Mouse (Mus musculus): ENCODE measurements around the gene Dlst.

The Dlst gene

GRCm38 (mm10) chr12:85110698-85111592 lies at the start of gene Dlst, which contains the start of gene Prox2:
Dlst (plus strand) TSS chr12:85110833.
Prox2 (minus strand) TSS chr12:85110759.
- peak; percentile 90 for DNase-seq (ENCODE audit: low read depth)

DNA sequence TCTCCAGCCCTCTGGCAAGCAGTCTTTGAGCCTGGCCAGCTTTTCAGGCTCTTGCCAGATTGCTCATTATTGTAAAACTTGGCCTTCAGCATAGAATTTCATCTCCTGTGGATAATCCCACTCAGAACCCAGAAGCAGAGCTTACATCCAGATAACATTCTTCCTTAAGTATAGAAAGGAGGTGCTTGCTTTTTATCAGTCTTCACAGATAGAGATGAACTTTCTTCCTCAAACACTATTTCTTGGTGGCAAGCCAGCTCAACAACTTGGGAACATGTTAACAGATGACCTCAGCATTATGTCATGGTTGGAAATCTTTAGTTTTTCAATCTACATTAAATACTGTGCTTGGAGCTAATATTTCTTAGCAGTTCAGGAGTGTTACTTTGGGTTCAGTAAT lies 39.6 kb upstream of the Dlst start:
- DNase-seq (ENCODE audit: low read depth) = no peak

GRCm38 (mm10) chr12:85077100-85077499 lies 33.5 kb upstream of the Dlst start:
- DNase-seq (ENCODE audit: low read depth) = no peak

- DNase-seq (ENCODE audit: low read depth) = no peak
Observed at GRCm38 (mm10) chr12:85084257-85084656, 26.4 kb upstream of the Dlst start.

GRCm38 (mm10) chr12:85084941-85085340 lies 25.7 kb upstream of the Dlst start:
- no peak for DNase-seq (ENCODE audit: low read depth)

DNA sequence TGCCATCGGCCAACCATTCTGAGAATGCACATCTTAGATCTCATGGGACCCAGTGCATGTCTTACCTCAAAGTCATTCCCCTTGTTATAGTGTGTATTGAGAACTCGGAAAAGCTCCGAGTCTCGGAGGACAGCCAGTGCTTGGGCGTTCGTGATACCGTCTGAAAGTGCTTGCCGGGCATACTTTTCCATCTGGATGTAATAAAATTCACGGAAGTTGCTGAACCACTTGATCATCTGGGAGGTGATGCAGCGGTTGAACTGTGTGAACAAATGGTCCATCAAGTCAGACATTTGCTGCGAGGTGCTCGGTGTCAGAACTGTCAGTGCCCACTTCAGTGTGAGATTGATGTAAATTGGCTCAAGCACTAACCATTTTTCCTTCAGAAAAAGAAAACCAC lies 22.8 kb upstream of the Dlst start:
- DNase-seq (ENCODE audit: low read depth) = no peak

DNA sequence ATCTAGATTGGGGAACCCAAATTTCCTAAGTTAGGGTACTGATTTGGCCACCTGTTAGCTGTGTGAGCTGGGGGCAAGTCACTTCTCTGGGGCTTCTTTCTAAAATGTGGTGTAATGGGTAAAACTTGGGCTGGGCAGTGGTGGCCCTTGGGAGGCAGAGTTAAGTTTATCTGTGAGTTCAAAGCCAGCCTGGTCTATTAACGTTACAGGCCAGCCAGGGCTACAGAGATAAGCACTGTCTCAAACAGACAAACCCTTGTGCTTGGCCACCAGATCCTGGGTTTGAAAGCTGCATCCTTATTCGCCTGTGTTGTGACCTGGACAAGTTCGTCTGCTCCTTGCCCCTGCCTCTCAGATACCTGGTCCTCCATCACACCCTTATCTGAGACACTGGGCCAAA lies 19.4 kb upstream of the Dlst start:
- DNase-seq (ENCODE audit: low read depth) = no peak

DNA sequence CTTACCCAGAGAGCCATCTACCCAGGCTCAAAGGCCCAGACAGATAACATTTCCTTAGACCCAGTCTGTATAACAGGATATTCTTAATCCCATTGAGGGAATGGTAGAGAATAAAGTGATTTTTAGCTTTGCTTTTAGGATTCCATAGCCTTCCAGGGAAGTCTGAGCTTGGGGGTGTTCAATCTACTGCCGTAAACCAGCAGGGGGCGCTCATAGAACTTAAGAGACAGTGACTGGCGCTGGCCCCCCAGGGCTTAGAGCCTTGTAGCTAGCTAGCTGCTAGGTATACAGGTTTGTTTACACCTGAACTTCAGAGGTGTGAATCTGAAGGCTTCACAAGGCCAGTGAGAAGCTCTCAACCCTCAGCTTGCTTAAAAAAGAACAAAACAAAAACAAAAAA lies 18.4 kb upstream of the Dlst start:
- peak; percentile 86 for DNase-seq (ENCODE audit: low read depth)

DNA sequence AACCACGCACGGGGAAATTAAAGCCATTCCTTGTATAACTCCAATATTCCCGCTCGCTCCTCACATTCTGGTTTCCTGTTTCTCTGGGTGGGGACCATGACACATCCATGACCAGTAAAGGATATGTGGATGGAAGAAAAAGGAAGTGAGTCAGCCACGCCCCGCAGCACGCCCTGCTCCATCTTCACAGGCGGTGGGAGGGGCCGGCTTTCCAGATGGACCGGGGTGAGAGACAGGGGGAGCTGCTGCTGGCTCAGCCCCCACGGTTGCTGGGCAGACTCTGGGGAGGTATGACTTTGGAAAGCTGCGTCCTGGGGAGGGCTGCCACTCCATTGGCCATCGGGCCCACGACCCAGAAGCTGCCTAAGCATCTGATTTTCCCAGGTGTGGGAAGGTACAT lies 16.6 kb upstream of the Dlst start:
- DNase-seq (ENCODE audit: low read depth) = no peak

DNA sequence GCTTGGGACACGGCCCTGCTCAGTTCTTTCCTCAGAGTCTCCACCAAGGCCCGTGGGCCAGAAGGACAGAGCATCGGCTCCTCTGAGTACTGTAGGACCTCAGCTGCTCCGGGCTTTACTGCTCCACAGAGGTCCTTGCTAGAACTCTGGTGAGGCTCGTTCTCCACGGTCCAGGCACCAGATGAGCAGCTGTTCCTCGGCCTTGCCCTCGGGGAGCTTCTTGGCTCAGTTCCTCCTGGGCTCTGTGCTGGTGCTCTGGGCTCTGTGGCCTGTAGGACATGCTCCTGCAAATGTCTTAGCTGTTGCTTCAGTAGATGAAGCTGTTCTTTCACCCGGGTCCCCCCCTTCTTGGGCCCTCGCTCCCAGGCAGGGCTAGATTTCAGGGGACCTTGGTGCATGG lies 15.9 kb upstream of the Dlst start:
- DNase-seq (ENCODE audit: low read depth) = no peak

DNA sequence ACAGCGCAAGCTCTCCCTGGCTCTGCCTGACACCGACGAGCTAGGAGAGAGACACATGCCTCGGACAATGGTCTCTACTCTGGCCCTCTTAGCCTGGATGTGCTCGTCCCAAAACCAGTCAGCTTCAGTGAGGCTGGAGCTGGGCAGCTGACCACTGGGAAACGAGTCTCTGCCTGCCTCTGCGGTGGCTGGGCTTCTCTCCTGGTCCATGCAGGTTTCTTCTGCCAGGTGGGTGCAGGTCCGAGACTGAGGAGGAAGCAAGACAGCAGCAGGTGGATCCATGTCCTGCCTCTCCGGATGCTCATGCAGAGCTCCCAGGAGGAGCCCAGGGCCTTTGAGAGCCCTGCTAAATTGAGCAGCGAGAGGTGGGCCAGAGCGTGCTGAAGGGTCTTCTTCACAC lies 15.5 kb upstream of the Dlst start:
- no peak for DNase-seq (ENCODE audit: low read depth)

GRCm38 (mm10) chr12:85095859-85096258 lies 14.8 kb upstream of the Dlst start:
- DNase-seq (ENCODE audit: low read depth) = no peak

DNA sequence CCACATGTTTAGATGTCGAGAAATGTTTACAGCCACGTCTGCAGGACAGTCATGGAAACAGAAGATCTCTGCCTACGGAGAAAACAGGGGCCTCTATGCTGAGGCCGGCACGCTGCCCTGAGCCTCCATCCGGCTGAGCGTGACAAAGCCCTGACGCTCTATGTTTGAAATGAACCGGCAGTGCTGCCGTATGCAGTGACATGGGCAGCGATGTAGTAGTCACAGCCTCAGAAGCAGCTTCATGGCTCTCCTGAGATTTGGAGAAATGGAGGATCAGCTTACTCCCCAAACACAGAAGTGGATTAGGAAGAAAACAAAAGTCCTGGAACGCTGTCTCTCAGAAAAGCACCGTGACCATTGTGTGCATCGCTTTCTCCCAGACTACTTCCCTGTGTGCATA lies 9.6 kb upstream of the Dlst start:
- DNase-seq (ENCODE audit: low read depth) = no peak

DNA sequence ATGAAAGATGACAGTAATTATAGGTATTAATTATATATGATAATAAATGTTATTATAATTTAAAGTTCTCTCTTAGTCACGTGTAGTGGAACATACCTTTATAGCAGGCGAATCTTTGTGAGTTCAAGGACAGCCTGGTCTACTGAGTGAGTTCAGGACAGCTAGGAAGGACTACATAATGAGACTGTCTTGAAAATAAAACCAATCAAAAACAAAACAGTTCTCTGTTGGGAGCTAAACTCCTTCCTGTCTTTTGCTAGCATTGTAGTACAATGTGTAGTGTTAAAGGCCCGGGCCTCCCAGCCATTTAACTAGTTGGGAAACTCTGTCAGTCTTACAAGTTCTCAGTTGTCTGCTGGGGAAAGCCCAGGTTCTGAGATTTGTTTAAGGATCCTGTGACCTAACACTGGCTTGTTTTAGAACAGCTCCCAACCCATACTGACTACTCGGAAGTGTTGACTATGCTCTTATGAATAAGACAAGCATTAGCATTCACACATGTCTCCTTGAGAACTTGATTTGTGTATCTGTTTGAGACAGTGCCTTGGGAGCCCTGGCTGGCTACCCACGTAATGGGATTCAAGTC lies 9.0 kb upstream of the Dlst start:
- DNase-seq (ENCODE audit: low read depth) = no peak

GRCm38 (mm10) chr12:85103096-85103495 lies 7.5 kb upstream of the Dlst start:
- DNase-seq (ENCODE audit: low read depth) = no peak

DNA sequence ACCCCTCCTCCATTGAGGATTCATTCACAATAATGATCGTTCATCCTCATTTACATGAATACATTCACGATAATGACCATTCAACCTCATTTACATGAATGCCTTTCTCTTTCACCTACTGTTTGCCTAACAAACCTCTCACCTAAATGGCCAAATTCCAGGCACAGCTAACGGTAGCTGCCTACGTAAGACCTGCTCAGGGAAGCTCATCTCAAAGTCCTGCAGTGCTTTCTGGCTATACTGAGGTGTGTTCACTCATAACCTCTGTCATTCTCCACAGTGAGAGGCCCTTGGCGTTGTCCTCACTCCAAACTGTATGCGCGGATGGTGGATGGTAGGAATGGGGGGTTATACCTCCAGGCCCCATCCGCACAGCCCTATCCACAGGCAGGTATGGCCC lies 5.8 kb upstream of the Dlst start:
- no peak for DNase-seq (ENCODE audit: low read depth)

DNA sequence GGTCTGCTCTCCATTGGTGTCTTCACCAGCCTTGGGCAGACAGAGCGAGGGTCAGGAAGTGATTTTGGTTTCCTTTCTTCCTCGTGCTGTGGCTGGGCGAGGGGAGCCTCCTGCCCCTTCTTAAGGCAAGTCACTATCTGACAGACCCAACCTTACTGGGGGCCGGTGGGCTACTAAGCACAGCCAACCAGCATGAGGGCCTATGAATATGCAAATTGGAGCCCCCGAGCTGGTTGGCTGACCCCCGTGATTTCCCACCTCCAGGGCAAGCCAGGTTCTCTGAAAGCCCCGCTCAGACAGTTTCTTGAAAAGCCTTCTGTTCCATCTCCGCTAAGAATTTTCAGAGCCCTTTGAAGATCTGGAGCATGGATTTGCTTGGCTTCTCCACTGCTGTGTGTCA lies 4.3 kb upstream of the Dlst start:
- DNase-seq (ENCODE audit: low read depth) = no peak

DNA sequence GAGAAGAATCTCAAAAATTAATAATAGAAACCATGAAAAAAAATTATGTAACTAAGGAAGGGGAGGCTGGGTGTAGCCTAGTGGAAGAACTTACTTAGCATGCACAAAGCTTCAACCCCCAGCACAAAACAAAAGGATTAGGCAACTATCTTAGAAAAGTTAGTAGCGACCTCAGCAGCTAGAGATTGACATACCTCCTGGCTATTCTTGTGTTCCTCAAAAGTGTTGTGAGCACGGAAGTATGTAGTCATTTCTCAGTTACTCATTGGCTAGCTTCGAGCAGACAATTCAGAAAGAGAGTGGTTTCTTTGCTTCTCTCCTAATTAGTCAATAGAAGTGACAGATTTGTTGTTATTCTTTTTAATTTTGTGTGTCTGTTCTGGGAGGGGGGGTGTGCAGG lies 2.0 kb upstream of the Dlst start:
- no peak for DNase-seq (ENCODE audit: low read depth)

DNA sequence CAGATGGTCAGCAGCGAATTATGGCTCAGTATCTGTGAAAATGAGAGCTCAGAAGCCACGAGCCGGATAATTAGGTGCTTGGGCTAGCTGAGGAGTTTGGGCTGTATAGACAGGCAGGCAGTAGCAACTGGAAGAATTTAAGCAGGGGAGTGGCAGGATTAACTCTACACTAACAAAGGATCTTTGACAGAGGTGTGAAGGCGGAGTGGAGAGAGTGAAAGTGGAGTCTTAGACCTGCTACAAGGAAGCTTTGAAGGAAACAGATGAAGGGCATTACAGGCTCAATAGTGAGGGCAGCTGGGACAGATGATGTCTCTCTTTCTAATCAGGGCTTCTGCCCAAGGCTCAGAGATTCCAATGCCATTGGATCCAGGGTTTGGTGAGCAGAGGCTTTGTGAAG lies 1.2 kb upstream of the Dlst start:
- DNase-seq (ENCODE audit: low read depth) = peak; percentile 18

GRCm38 (mm10) chr12:85110011-85110697 lies 479 bp upstream of the Dlst start:
- DNase-seq (ENCODE audit: low read depth) = peak; percentile 52

GRCm38 (mm10) chr12:85112550-85113251 lies 2.1 kb downstream of the Dlst start:
- DNase-seq (ENCODE audit: low read depth) = no peak

- no peak for DNase-seq (ENCODE audit: low read depth)
Observed at GRCm38 (mm10) chr12:85113337-85113736, 2.7 kb downstream of the Dlst start.

Data from induced T-regulatory cell, adult 2 months (primary cell).